Mouse (Mus musculus): Measurements from ENCODE around the gene Cenph.
"Not testable (repeated sequence)": the region's sequence is repeated elsewhere in the genome, so short reads cannot be mapped to it uniquely, and the experiment has no call there.

Cenph gene

DNA sequence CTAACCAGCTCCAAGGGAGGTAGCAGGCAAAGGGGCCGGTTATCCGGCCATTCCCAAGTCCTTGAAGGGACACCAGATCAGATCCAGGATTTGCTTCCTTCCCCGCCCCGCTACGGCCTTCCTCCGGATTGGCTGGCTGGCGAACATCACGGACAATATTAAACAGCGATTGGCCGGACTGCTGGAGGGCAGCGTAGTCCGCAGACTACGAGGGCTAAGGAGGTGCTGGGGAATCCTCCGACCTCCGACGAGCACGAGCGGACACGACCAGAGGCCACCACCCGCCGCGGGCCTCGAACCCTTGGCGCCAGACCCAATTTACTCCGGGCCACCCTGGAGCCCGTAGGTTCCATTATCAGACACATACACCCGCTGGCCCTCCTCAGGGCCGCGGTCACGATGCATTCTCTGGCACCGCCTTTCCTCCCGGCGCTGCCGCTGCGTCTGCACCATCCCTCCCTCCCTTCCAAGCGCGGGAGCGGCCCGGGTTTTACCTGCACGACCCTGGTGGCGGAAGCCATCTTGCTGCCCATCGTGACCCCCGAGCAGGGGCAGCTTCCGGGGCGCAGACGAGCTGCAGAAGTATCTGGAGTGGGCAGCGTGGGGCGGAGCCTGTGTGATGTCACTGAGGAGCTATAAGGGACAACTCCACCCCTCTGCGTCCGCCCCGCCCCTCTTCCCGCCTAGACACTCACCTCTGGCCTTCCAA is 31.5 kb downstream of the Cenph start, which contains the start of gene Mrps36:
Mrps36 (minus strand) TSS at position 624 of the 709 bp plus-strand sequence.
- peak; percentile 94 to 95 for DNase-seq

GRCm38 (mm10) chr13:100743346-100744035 is 32.2 kb downstream of the Cenph start:
- no peak for DNase-seq

DNA sequence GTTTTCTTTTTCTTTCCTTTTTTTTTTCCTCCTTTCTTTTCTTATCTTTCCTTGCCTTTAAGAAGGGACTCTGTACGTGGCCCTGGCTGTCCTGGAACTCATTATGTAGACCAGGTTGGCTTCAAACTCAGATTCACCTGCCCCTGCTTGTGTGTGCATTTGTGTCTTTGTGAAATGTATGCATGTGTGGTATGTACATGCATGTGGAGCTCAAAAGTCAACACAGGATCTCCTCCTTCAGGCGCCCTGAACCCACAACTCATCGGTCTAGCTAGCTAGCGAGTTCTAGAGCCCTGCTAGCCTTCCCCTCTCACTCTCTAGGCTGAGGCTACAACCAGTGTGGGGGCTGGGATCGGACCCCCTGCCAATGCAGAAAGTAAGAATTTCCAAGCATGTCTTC is 32.9 kb downstream of the Cenph start:
- DNase-seq = no peak

DNA sequence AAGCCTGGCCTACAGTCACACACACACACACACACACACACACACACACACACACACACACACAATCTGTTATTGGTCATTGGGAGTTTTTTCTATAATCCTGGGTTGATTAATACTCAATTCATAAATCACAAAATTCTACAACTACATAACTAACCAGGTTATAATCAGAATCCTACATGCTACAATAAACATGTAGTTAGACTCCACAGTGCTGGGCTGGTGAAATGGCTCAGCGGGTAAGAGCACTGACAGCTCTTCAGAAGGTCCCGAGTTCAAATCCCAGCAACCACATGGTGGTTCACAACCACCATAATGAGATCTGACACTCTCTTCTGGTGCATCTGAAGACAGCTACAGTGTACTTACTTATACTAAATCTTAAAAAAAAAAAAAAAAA is 42.9 kb downstream of the Cenph start:
- DNase-seq = no peak

GRCm38 (mm10) chr13:100731462-100732046 is 44.1 kb downstream of the Cenph start:
- DNase-seq = not testable (repeated sequence)

- peak; percentile 88 to 90 for DNase-seq
These were observed 44.9 kb downstream of the Cenph start, which contains the start of gene Cdk7 for GRCm38 (mm10) chr13:100730861-100731176. TSS of gene Cdk7 (minus strand) at chr13:100730939.

DNA sequence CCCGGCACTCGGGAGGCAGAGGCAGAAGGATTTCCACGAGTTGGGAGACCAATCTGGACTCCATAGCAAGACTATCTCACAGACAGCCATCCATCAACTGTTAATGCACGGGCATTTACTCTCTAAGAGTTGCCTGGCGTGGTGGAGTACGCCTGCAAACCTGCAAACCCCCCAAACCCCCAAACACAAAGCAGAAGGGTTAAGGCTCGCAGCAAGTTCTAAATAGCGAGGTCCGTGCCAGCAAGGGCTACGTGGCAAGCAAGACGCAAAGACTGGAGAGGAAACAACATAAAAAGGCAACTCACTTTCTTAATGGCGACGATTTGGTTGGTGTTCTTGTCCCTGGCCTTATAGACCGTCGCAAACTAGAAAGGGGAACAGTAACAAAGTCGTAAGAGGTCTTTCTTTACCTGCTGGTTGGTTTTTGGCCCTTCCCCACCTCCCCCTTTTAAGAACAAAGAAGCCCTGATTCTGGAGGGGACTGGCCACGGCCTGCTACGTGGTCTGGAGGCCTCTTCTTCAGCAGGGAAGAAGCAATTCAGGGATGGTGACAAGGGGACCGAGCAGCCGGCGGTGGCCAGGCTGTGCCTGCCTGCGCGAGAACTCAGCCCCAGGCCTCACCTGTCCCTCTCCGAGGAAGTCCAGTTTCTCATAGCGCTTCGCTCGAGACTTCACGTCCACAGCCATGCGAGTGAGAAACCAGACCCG is 45.4 kb downstream of the Cenph start:
- DNase-seq = peak in 1 of 2 experiments; percentile 9

DNA sequence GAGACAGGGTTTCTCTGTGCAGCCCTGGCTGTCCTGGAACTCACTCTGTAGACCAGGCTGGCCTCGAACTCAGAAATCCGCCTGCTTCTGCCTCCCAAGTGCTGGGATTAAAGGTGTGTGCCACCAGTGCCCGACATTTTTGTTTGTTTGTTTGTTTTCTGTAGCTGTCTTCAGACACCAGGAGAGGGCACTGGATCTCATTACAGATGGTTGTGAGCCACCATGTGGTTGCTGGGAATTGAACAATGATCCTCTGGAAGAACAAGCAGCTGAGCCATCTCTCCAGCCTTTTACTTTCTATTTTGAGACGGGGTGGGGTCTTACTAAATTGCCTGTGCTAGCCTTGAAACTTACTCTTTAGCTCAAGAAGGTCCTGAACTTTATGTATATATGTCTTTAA is 47.2 kb downstream of the Cenph start:
- DNase-seq = not testable (repeated sequence)

- no peak for DNase-seq
These were observed 47.6 kb downstream of the Cenph start for GRCm38 (mm10) chr13:100728086-100728485.

DNA sequence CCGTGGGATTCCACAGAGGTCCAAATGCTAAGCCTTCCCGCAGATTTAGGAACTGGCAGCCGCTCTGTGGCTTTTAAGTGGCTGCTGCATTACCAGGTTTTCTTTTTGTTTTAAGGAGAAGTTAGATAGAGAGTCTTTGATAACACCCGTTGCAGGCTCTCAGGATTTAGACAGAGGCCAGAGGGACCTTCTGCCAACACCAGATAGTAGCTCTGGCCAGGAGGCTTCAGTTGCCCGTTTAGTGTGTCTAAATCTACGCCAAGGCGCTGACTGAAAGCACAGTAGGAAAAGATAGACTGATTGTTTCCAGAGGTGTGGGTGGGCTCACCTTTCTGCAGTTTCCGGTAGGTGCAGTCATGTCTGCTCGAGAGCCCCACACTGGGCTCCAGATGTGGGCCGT is 50.5 kb downstream of the Cenph start:
- no peak for DNase-seq

DNA sequence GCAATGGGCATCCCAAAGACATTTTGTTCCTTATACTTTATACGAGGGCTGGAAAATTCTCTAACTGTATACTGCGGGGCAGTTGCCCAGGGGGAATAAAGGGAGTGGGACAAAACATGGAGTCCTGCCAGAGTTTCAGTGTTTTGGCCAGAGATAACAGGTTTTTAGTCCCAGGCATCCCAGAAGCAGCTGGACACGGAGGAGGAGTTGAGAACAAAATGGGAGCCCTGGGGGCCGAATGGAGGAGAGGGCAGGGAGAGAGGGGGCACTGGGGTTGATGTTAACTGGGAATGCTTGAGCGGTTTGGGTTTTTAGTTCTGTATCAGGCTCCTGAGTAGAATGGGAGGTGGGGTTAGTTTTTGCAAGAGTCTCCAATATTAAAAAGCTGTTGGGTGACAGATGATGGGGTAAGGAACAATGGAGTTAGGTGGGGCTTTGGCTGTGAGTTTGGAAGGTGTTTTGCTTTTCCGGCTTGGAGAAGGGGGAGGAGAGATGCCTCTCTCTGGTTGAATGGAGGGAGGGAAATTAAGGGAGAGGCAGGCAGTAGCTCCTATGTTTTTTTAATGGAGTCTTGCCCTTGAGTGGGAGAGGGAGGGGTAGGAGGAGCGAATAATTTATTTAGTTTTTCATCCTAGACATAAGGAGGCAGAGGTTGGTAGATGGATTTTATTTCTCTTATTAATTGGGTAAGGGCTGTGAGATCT is 51.5 kb downstream of the Cenph start:
- DNase-seq = no peak

- DNase-seq = no peak
These were observed 54.0 kb downstream of the Cenph start for GRCm38 (mm10) chr13:100721656-100722055.

DNA sequence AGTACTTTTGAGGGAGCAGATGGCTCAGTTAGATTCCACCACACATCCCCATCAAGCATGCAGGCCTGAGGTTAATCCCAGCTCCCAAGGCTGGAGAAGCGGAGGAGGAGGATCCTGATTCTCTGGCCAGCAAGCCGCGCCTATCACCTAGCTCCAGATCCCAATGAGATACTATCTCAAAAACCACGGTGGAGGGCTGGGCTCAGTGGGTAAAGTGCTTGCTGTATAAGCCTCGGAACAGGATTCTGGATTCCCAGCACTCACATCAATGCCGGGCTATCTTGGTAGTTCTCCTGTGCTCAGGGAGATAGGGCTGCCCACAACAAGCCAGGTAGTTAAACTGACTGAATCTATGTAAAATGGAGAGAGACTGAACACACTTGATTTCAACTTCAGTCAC is 60.2 kb downstream of the Cenph start:
- no peak for DNase-seq

Data from thymus, postnatal 36 days (tissue).